ENCODE assay signal across 21 mouse cellular contexts in the genomic region with DNA sequence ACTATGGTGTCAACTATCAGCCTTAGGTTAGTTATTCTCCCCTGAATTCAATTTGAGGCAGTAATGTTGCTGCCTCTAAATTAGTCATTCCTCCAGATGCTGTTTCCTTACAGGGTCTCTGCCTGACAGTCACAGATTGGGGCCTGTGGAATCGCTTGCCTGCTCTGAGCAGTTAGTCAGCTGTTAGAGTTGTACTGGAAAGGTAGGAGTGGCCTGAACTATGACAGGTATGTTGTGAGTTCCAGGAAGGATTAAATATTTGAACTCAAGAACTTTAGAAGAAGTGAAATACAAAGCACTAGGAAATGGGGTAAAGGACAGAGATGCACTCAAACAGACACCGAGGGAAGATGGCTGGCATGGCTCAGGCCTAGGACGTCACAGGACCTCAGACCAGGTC.
DNase-seq lines count a peak whose midpoint lies in the region; ATAC-seq and TF ChIP-seq lines count a peak whose summit lies in the region.
"Had no signal": no experiment of that assay in that cellular context is flagged by ENCODE, and none has a peak within 500 bp of the region (broad histone marks: within the 10 kb centered on the region; RNA-seq: fewer than 3 reads in every experiment).

No protein-coding gene starts in this region.

- peak overlapping the region; percentile 67; the same call in 1 of the 2 replicates for H3K27ac ChIP-seq in gastrocnemius, adult 2 months
- H3K27ac ChIP-seq in hindbrain, embryonic 15.5 days (replicated peaks), result peak overlapping the region; percentile 61
- no peak overlapping the region for H3K27ac ChIP-seq in hindbrain, embryonic 10.5 days
- peak overlapping the region; percentile 71 for H3K27ac ChIP-seq in midbrain, embryonic 14.5 days (replicated peaks; ENCODE audit: low read depth, low read length)
- H3K27ac ChIP-seq in midbrain, embryonic 10.5 days (replicated peaks), result no peak overlapping the region
- 0 out of 2 replicates have a peak overlapping the region, but pooled peaks have one; percentile 27 for H3K27ac ChIP-seq in midbrain, postnatal 0 days (ENCODE audit: low read depth, low read length)
- H3K27ac ChIP-seq: embryonic facial prominence, embryonic 15.5 days; forebrain, embryonic 10.5 days; heart, embryonic 10.5 days had no signal

- no peak overlapping the region for H3K4me2 ChIP-seq in hindbrain, embryonic 15.5 days
- no peak overlapping the region for H3K4me2 ChIP-seq in midbrain, embryonic 14.5 days (ENCODE audit: low read length)
- no peak overlapping the region for H3K4me2 ChIP-seq in midbrain, postnatal 0 days (ENCODE audit: low read depth, low read length, poor library complexity, severe bottlenecking)
- H3K4me2 ChIP-seq: embryonic facial prominence, embryonic 15.5 days had no signal

- H3K27me3 ChIP-seq in hindbrain, embryonic 15.5 days, result no peaks in the 10 kb centered on the region
- no peaks in the 10 kb centered on the region for H3K27me3 ChIP-seq in hindbrain, embryonic 10.5 days (ENCODE audit: insufficient read depth, poor library complexity, severe bottlenecking)
- H3K27me3 ChIP-seq in midbrain, embryonic 14.5 days (ENCODE audit: control insufficient read depth, insufficient read depth, low read length), result no peaks in the 10 kb centered on the region
- H3K27me3 ChIP-seq in midbrain, embryonic 10.5 days (ENCODE audit: low read depth, poor library complexity, severe bottlenecking), result no peaks in the 10 kb centered on the region
- H3K27me3 ChIP-seq in midbrain, postnatal 0 days (ENCODE audit: insufficient read depth, low read length), result no peaks in the 10 kb centered on the region
- H3K27me3 ChIP-seq: embryonic facial prominence, embryonic 15.5 days had no signal

- DNase-seq in gastrocnemius, adult 2 months, result no peak
- DNase-seq in gastrocnemius, postnatal 10 days, result no peak
- no peak for DNase-seq in hindbrain, embryonic 10.5 days (ENCODE audit: low spot score)
- no peak for DNase-seq in midbrain, embryonic 14.5 days
- no peak for DNase-seq in midbrain, embryonic 10.5 days (ENCODE audit: low spot score)
- no peak for DNase-seq in midbrain, postnatal 0 days (ENCODE audit: low spot score)
- no peak for DNase-seq in left cerebral cortex, postnatal 4 days
- DNase-seq: adrenal gland, postnatal 10 days; cerebellum, adult 11 months; cerebellum, adult 9-10 months; cerebellum, postnatal 25 days; heart, adult 18-20 months; heart, postnatal 10 days; heart, postnatal 4 days had no signal

- H3K9me3 ChIP-seq in hindbrain, embryonic 15.5 days, result no peaks in the 10 kb centered on the region
- H3K9me3 ChIP-seq in hindbrain, embryonic 10.5 days, result no peaks in the 10 kb centered on the region
- H3K9me3 ChIP-seq in midbrain, embryonic 14.5 days (ENCODE audit: control insufficient read depth, low read length), result no peaks in the 10 kb centered on the region
- no peaks in the 10 kb centered on the region for H3K9me3 ChIP-seq in midbrain, embryonic 10.5 days (replicated peaks)
- H3K9me3 ChIP-seq in midbrain, postnatal 0 days (ENCODE audit: low read length), result no peaks in the 10 kb centered on the region
- H3K9me3 ChIP-seq: embryonic facial prominence, embryonic 15.5 days; forebrain, embryonic 10.5 days; heart, embryonic 10.5 days had no signal

- no peak for TF ChIP-seq CTCF in gastrocnemius, adult 2 months (IDR thresholded peaks at IDR 0.05)
- no peak for TF ChIP-seq CTCF in midbrain, postnatal 0 days (IDR thresholded peaks at IDR 0.05)

- intact Hi-C loops in gastrocnemius, adult 2 months (cut with DNase I), result no loop called here
- intact Hi-C loops in left cerebral cortex, postnatal 4 days (cut with DNase I), result no loop called here

- H3K4me1 ChIP-seq in hindbrain, embryonic 15.5 days (replicated peaks), result peaks cover 10% of the 10 kb centered on the region
- H3K4me1 ChIP-seq in hindbrain, embryonic 10.5 days (replicated peaks), result no peaks in the 10 kb centered on the region
- H3K4me1 ChIP-seq in midbrain, embryonic 14.5 days (ENCODE audit: control insufficient read depth, insufficient read depth, low read length), result 0 out of 2 replicates have a peak, but pooled peaks cover 13% of the 10 kb centered on the region
- peaks cover 6% of the 10 kb centered on the region; the same call in 1 of the 2 replicates for H3K4me1 ChIP-seq in midbrain, embryonic 10.5 days
- no peaks in the 10 kb centered on the region for H3K4me1 ChIP-seq in midbrain, postnatal 0 days (ENCODE audit: insufficient read depth, low read length)

- H3K9ac ChIP-seq in hindbrain, embryonic 15.5 days, result no peak overlapping the region
- H3K9ac ChIP-seq in midbrain, embryonic 14.5 days (replicated peaks; ENCODE audit: low read length), result no peak overlapping the region
- no peak overlapping the region for H3K9ac ChIP-seq in midbrain, postnatal 0 days (replicated peaks; ENCODE audit: low read length, poor library complexity, severe bottlenecking)
- H3K9ac ChIP-seq: embryonic facial prominence, embryonic 15.5 days had no signal

- ATAC-seq in hindbrain, embryonic 15.5 days (ENCODE audit: low FRiP score, low read depth), result no peak
- no peak for ATAC-seq in midbrain, embryonic 14.5 days (ENCODE audit: low FRiP score, low TSS enrichment)
- ATAC-seq in midbrain, postnatal 0 days (ENCODE audit: low FRiP score), result no peak
- ATAC-seq: forebrain, embryonic 14.5 days; inflammation-experienced regulatory T-cells, adult 6 months had no signal

- H3K4me3 ChIP-seq in gastrocnemius, adult 2 months, result no peak overlapping the region
- no peak overlapping the region for H3K4me3 ChIP-seq in hindbrain, embryonic 15.5 days
- H3K4me3 ChIP-seq in hindbrain, embryonic 10.5 days, result no peak overlapping the region
- H3K4me3 ChIP-seq in midbrain, embryonic 14.5 days (replicated peaks; ENCODE audit: low read depth, low read length), result no peak overlapping the region
- H3K4me3 ChIP-seq in midbrain, embryonic 10.5 days, result no peak overlapping the region
- H3K4me3 ChIP-seq in midbrain, postnatal 0 days (ENCODE audit: low read depth, low read length), result no peak overlapping the region
- H3K4me3 ChIP-seq: embryonic facial prominence, embryonic 15.5 days; erythroblast, embryonic 14.5 days; forebrain, embryonic 10.5 days; heart, embryonic 10.5 days had no signal

- 87% methylated on average over 3 of the region's 3 CpGs for WGBS in hindbrain, embryonic 15.5 days
- WGBS in hindbrain, embryonic 10.5 days, result 92% methylated on average over 3 of the region's 3 CpGs
- WGBS in midbrain, embryonic 14.5 days, result 90% methylated on average over 3 of the region's 3 CpGs
- WGBS in midbrain, embryonic 10.5 days, result 90% methylated on average over 3 of the region's 3 CpGs
- 90% methylated on average over 3 of the region's 3 CpGs for WGBS in midbrain, postnatal 0 days

- no peaks in the 10 kb centered on the region for H3K36me3 ChIP-seq in hindbrain, embryonic 15.5 days
- H3K36me3 ChIP-seq in hindbrain, embryonic 10.5 days, result no peaks in the 10 kb centered on the region
- no peaks in the 10 kb centered on the region for H3K36me3 ChIP-seq in midbrain, embryonic 14.5 days (ENCODE audit: control insufficient read depth, insufficient read depth, low read length)
- no peaks in the 10 kb centered on the region for H3K36me3 ChIP-seq in midbrain, embryonic 10.5 days
- no peaks in the 10 kb centered on the region for H3K36me3 ChIP-seq in midbrain, postnatal 0 days (ENCODE audit: insufficient read depth, low read length)
- H3K36me3 ChIP-seq: embryonic facial prominence, embryonic 15.5 days; forebrain, embryonic 10.5 days; heart, embryonic 10.5 days had no signal

Comparison
In these comparisons a context has a peak if more than half of its experiments do, and no peak if none do; other contexts are left out.
1. H3K27ac ChIP-seq: peak in gastrocnemius, adult 2 months (single experiment), hindbrain, embryonic 15.5 days (single experiment), midbrain, embryonic 14.5 days (single experiment) and midbrain, postnatal 0 days (single experiment); none in hindbrain, embryonic 10.5 days (single experiment) and midbrain, embryonic 10.5 days (single experiment).